Comparison of ENCODE assay signal across 8 mouse cellular contexts in genomic region chr9:43106426-43107186, GRCm38 (mm10). TPM values are rescaled to one million over a fixed set of nuclear protein-coding genes. Genes with fewer than 3 reads are reported as not detected.
DNase-seq lines count a peak whose midpoint lies in the region; ATAC-seq lines count a peak whose summit lies in the region.

No protein-coding gene starts in this region.

- no peaks in the 10 kb centered on the region for H3K9me3 ChIP-seq in intestine, embryonic 16.5 days (ENCODE audit: control insufficient read depth, low read length)
- no peaks in the 10 kb centered on the region for H3K9me3 ChIP-seq in lung, embryonic 15.5 days

- H3K4me2 ChIP-seq in intestine, embryonic 16.5 days (ENCODE audit: low read depth, low read length) = peak overlapping the region; percentile 77
- peak overlapping the region; percentile 77 for H3K4me2 ChIP-seq in lung, embryonic 15.5 days

- H3K36me3 ChIP-seq in intestine, embryonic 16.5 days (ENCODE audit: control insufficient read depth, insufficient read depth, low read length) = no peaks in the 10 kb centered on the region
- H3K36me3 ChIP-seq in lung, embryonic 15.5 days = no peaks in the 10 kb centered on the region; the same call in 1 of the 2 replicates

- peak overlapping the region; percentile 89 for H3K4me3 ChIP-seq in intestine, embryonic 16.5 days (ENCODE audit: low read length)
- H3K4me3 ChIP-seq in lung, embryonic 15.5 days = peak overlapping the region; percentile 90

- H3K27ac ChIP-seq in intestine, embryonic 16.5 days (ENCODE audit: low read length) = peak overlapping the region; percentile 93
- H3K27ac ChIP-seq in lung, embryonic 15.5 days = peak overlapping the region; percentile 98

- peak; percentile 36 for DNase-seq in layer of hippocampus, adult 9-11 months
- DNase-seq in layer of hippocampus, adult 9-10 months (ENCODE audit: low spot score) = no peak
- peak; percentile 47 for DNase-seq in brain, adult 2 months (ENCODE audit: low read depth, low spot score)
- peak; percentile 36 to 46 for DNase-seq in gastrocnemius, adult 8-10 months (ENCODE audit: low spot score in 2 of 2)
- DNase-seq in spleen, postnatal 4 days (ENCODE audit: low spot score in 2 of 2) = peak; percentile 35 to 73
- DNase-seq in embryo, embryonic 10.5 days (ENCODE audit: low spot score) = no peak

- peak; percentile 26 for ATAC-seq in intestine, embryonic 16.5 days
- ATAC-seq in lung, embryonic 15.5 days (ENCODE audit: borderline replicate concordance, extremely low read depth, low FRiP score, low TSS enrichment) = peak; percentile 12; the same call in 1 of the 2 replicates

- H3K27me3 ChIP-seq in intestine, embryonic 16.5 days (replicated peaks; ENCODE audit: control insufficient read depth, insufficient read depth, low read length) = no peaks in the 10 kb centered on the region
- H3K27me3 ChIP-seq in lung, embryonic 15.5 days = no peaks in the 10 kb centered on the region

- 13% methylated on average over 22 of the region's 22 CpGs for WGBS in intestine, embryonic 16.5 days
- WGBS in lung, embryonic 15.5 days = 9% methylated on average over 22 of the region's 22 CpGs

- H3K4me1 ChIP-seq in intestine, embryonic 16.5 days (ENCODE audit: control insufficient read depth, insufficient read depth, low read length) = peaks cover 19% of the 10 kb centered on the region
- H3K4me1 ChIP-seq in lung, embryonic 15.5 days = peaks cover 32% of the 10 kb centered on the region

- H3K9ac ChIP-seq in intestine, embryonic 16.5 days (ENCODE audit: low read depth, low read length) = peak overlapping the region; percentile 93
- H3K9ac ChIP-seq in lung, embryonic 15.5 days = peak overlapping the region; percentile 92

RNA-seq across cellular contexts. Expression of gene Arhgef12, which starts 0.4 kb away (rescaled TPM):
- 10 to 100 TPM; 41.1 to 64.5 (median 52.8) TPM for total RNA-seq in gastrocnemius, adult 8-10 months (2022)
- 5.2 and 5.6 TPM in 2 replicates for polyA plus RNA-seq in intestine, embryonic 16.5 days (2015; fragmentation: Nextera tagmentation; extraction: Ambion mirVana)
- 12.5 and 14.3 TPM in 2 replicates for polyA plus RNA-seq in lung, embryonic 15.5 days (2015; fragmentation: Nextera tagmentation; extraction: Ambion mirVana)

RNA-seq across cellular contexts. Expression of gene Tmem136, which starts 9.8 kb away (rescaled TPM):
- 1 to 10 TPM; 1.4 to 2.9 (median 2.5) TPM for total RNA-seq in gastrocnemius, adult 8-10 months (2022)
- polyA plus RNA-seq in intestine, embryonic 16.5 days (2015; fragmentation: Nextera tagmentation; extraction: Ambion mirVana) = 3.3 and 3.4 TPM in 2 replicates
- 3.7 and 4.0 TPM in 2 replicates for polyA plus RNA-seq in lung, embryonic 15.5 days (2015; fragmentation: Nextera tagmentation; extraction: Ambion mirVana)

Comparison
In these comparisons a context has a peak if more than half of its experiments do, and no peak if none do; other contexts are left out.
1. DNase-seq: peak in layer of hippocampus, adult 9-11 months (single experiment), brain, adult 2 months (single experiment), gastrocnemius, adult 8-10 months (2 of 2) and spleen, postnatal 4 days (2 of 2); none in layer of hippocampus, adult 9-10 months (single experiment) and embryo, embryonic 10.5 days (single experiment).